Mouse (Mus musculus): ENCODE results near the gene Atg5.
A peak's percentile ranks its signal among the peaks of the same experiment; 100 is the strongest.
"Not testable (repeated sequence)": the region's sequence is repeated elsewhere in the genome, so short reads cannot be mapped to it uniquely, and the experiment has no call there.

The Atg5 gene

GRCm38 (mm10) chr10:44315276-44315675 lies 47.1 kb downstream of the Atg5 start:
- no peak for DNase-seq (ENCODE audit: low spot score)

- no peak for DNase-seq (ENCODE audit: low spot score)
Measured at GRCm38 (mm10) chr10:44316280-44317270, 48.4 kb downstream of the Atg5 start.

- no peak for DNase-seq (ENCODE audit: low spot score)
Measured at GRCm38 (mm10) chr10:44322166-44322565, 54.0 kb downstream of the Atg5 start.

- no peak for DNase-seq (ENCODE audit: low spot score)
Measured at GRCm38 (mm10) chr10:44323070-44323775, 55.1 kb downstream of the Atg5 start.

GRCm38 (mm10) chr10:44323836-44324235 lies 55.7 kb downstream of the Atg5 start:
- no peak for DNase-seq (ENCODE audit: low spot score)

- DNase-seq (ENCODE audit: low spot score), result no peak
Measured at GRCm38 (mm10) chr10:44325551-44326500, 57.7 kb downstream of the Atg5 start.

- DNase-seq (ENCODE audit: low spot score), result no peak
Measured at GRCm38 (mm10) chr10:44327057-44327456, 58.9 kb downstream of the Atg5 start.

GRCm38 (mm10) chr10:44328347-44328746 lies 60.2 kb downstream of the Atg5 start:
- DNase-seq (ENCODE audit: low spot score), result peak; percentile 69

- no peak for DNase-seq (ENCODE audit: low spot score)
Measured at GRCm38 (mm10) chr10:44330717-44331116, 62.6 kb downstream of the Atg5 start.

GRCm38 (mm10) chr10:44331469-44331868 lies 63.3 kb downstream of the Atg5 start:
- no peak for DNase-seq (ENCODE audit: low spot score)

- DNase-seq (ENCODE audit: low spot score), result not testable (repeated sequence)
Measured at GRCm38 (mm10) chr10:44332656-44333055, 64.5 kb downstream of the Atg5 start.

GRCm38 (mm10) chr10:44336641-44337382 lies 68.7 kb downstream of the Atg5 start:
- DNase-seq (ENCODE audit: low spot score), result not testable (repeated sequence)

GRCm38 (mm10) chr10:44338571-44338970 lies 70.4 kb downstream of the Atg5 start:
- DNase-seq (ENCODE audit: low spot score), result no peak

GRCm38 (mm10) chr10:44339326-44339725 lies 71.2 kb downstream of the Atg5 start:
- DNase-seq (ENCODE audit: low spot score), result no peak

GRCm38 (mm10) chr10:44340928-44341327 lies 72.8 kb downstream of the Atg5 start:
- no peak for DNase-seq (ENCODE audit: low spot score)

GRCm38 (mm10) chr10:44341826-44342521 lies 73.8 kb downstream of the Atg5 start:
- no peak for DNase-seq (ENCODE audit: low spot score)

GRCm38 (mm10) chr10:44343351-44343750 lies 75.2 kb downstream of the Atg5 start:
- DNase-seq (ENCODE audit: low spot score), result no peak

GRCm38 (mm10) chr10:44347549-44348172 lies 79.5 kb downstream of the Atg5 start:
- no peak for DNase-seq (ENCODE audit: low spot score)

GRCm38 (mm10) chr10:44348474-44349415 lies 80.6 kb downstream of the Atg5 start:
- no peak for DNase-seq (ENCODE audit: low spot score)
